Mouse (Mus musculus) frontal cortex, adult 2 months (tissue): Measurements from ENCODE around the gene Gimd1. TPM values are rescaled to one million over a fixed set of nuclear protein-coding genes. Genes with fewer than 3 reads are reported as not detected.

Experiments used
- polyA plus RNA-seq: library from polyadenylated mRNA; depleted of rRNA; stranded (reverse); fragments of >200 nt; gene quantifications from 2 replicates; pipeline ENCODE4 v1.2.3, GENCODE M21; 2012; rRNA removed

Gimd1 gene
- polyA plus RNA-seq, 1 experiment, result not detected

Other genes starting within 250 kb of the Gimd1 start
- 10.4 and 10.9 TPM in 2 replicates for gene Tbck, start 54.3 kb downstream of the Gimd1 start, polyA plus RNA-seq
- gene Aimp1, start 54.5 kb downstream of the Gimd1 start, polyA plus RNA-seq, result 56.0 and 67.2 TPM in 2 replicates